Mouse (Mus musculus): ENCODE measurements at regions not wholly inside any gene's neighbourhood (a gene's known extent, or its start where the extent isn't known, plus 50 kb on each side); places are given as distances from the start of the nearest gene placed in this dataset.

- Histone ChIP-seq H3K4me3 (ENCODE audit: insufficient read depth, low read length) (no peak overlapping the region), H3K27ac (ENCODE audit: insufficient read depth, low read depth, low read length) (no peak overlapping the region), H3K4me1 (ENCODE audit: control insufficient read depth, insufficient read depth, low read length) (no peaks in the 10 kb centered on the region)
- TF ChIP-seq POLR2A (IDR thresholded peaks at IDR 0.05; ENCODE audit: borderline replicate concordance, low read depth, low read length) = no peak
- no peak for TF ChIP-seq CTCF (IDR thresholded peaks at IDR 0.05; ENCODE audit: low read depth, low read length)
Measured at GRCm38 (mm10) chr5:75248279-75248678, 96.2 kb downstream of the Pdgfra start.

- Histone ChIP-seq H3K4me3 (ENCODE audit: insufficient read depth, low read length) (no peak overlapping the region), H3K4me1 (ENCODE audit: control insufficient read depth, insufficient read depth, low read length) (no peaks in the 10 kb centered on the region), H3K27ac (ENCODE audit: insufficient read depth, low read depth, low read length) (no peak overlapping the region)
- TF ChIP-seq CTCF (IDR thresholded peaks at IDR 0.05; ENCODE audit: low read depth, low read length) = no peak
- TF ChIP-seq POLR2A (IDR thresholded peaks at IDR 0.05; ENCODE audit: borderline replicate concordance, low read depth, low read length) = no peak
Measured at GRCm38 (mm10) chr5:75249671-75250070, 97.6 kb downstream of the Pdgfra start.

- no peaks in the 10 kb centered on the region for H3K4me1 ChIP-seq (ENCODE audit: control insufficient read depth, insufficient read depth, low read length)
- TF ChIP-seq CTCF (IDR thresholded peaks at IDR 0.05; ENCODE audit: low read depth, low read length) = no peak
- no peak for TF ChIP-seq POLR2A (IDR thresholded peaks at IDR 0.05; ENCODE audit: borderline replicate concordance, low read depth, low read length)
- H3K27ac ChIP-seq (ENCODE audit: insufficient read depth, low read depth, low read length) = no peak overlapping the region
- H3K4me3 ChIP-seq (ENCODE audit: insufficient read depth, low read length) = no peak overlapping the region
Measured at GRCm38 (mm10) chr5:75253349-75253748, 101.3 kb downstream of the Pdgfra start.

- Histone ChIP-seq H3K4me1 (ENCODE audit: control insufficient read depth, insufficient read depth, low read length) (no peaks in the 10 kb centered on the region), H3K27ac (ENCODE audit: insufficient read depth, low read depth, low read length) (no peak overlapping the region)
- TF ChIP-seq POLR2A (IDR thresholded peaks at IDR 0.05; ENCODE audit: borderline replicate concordance, low read depth, low read length) (no peak), CTCF (IDR thresholded peaks at IDR 0.05; ENCODE audit: low read depth, low read length) (no peak)
Measured at GRCm38 (mm10) chr5:75253830-75254229, 101.7 kb downstream of the Pdgfra start.

GRCm38 (mm10) chr5:75256186-75256585, 104.1 kb downstream of the Pdgfra start:
- H3K4me1 ChIP-seq (ENCODE audit: control insufficient read depth, insufficient read depth, low read length) = no peaks in the 10 kb centered on the region
- no peak overlapping the region for H3K4me3 ChIP-seq (ENCODE audit: insufficient read depth, low read length)
- no peak overlapping the region for H3K27ac ChIP-seq (ENCODE audit: insufficient read depth, low read depth, low read length)
- no peak for TF ChIP-seq CTCF (IDR thresholded peaks at IDR 0.05; ENCODE audit: low read depth, low read length)
- no peak for TF ChIP-seq POLR2A (IDR thresholded peaks at IDR 0.05; ENCODE audit: borderline replicate concordance, low read depth, low read length)

More at GRCm38 (mm10) chr5:75253830-75254229, 101.7 kb downstream of the Pdgfra start:
- no peak overlapping the region for H3K4me3 ChIP-seq (ENCODE audit: insufficient read depth, low read length)

- TF ChIP-seq POLR2A (IDR thresholded peaks at IDR 0.05; ENCODE audit: borderline replicate concordance, low read depth, low read length) (no peak), CTCF (IDR thresholded peaks at IDR 0.05; ENCODE audit: low read depth, low read length) (no peak)
- no peaks in the 10 kb centered on the region for H3K4me1 ChIP-seq (ENCODE audit: control insufficient read depth, insufficient read depth, low read length)
- H3K4me3 ChIP-seq (ENCODE audit: insufficient read depth, low read length) = no peak overlapping the region
- H3K27ac ChIP-seq (ENCODE audit: insufficient read depth, low read depth, low read length) = no peak overlapping the region
Measured at GRCm38 (mm10) chr5:75257067-75257466, 105.0 kb downstream of the Pdgfra start.

- no peak overlapping the region for H3K4me3 ChIP-seq (ENCODE audit: insufficient read depth, low read length)
- no peak for TF ChIP-seq POLR2A (IDR thresholded peaks at IDR 0.05; ENCODE audit: borderline replicate concordance, low read depth, low read length)
- no peak for TF ChIP-seq CTCF (IDR thresholded peaks at IDR 0.05; ENCODE audit: low read depth, low read length)
- H3K4me1 ChIP-seq (ENCODE audit: control insufficient read depth, insufficient read depth, low read length) = no peaks in the 10 kb centered on the region
- no peak overlapping the region for H3K27ac ChIP-seq (ENCODE audit: insufficient read depth, low read depth, low read length)
Measured at GRCm38 (mm10) chr5:75260247-75260646, 108.2 kb downstream of the Pdgfra start.

GRCm38 (mm10) chr5:75266111-75266676, 114.1 kb downstream of the Pdgfra start:
- Histone ChIP-seq H3K4me3 (ENCODE audit: insufficient read depth, low read length) (no peak overlapping the region), H3K4me1 (ENCODE audit: control insufficient read depth, insufficient read depth, low read length) (no peaks in the 10 kb centered on the region), H3K27ac (ENCODE audit: insufficient read depth, low read depth, low read length) (no peak overlapping the region)
- TF ChIP-seq CTCF (IDR thresholded peaks at IDR 0.05; ENCODE audit: low read depth, low read length) = no peak
- no peak for TF ChIP-seq POLR2A (IDR thresholded peaks at IDR 0.05; ENCODE audit: borderline replicate concordance, low read depth, low read length)

- H3K4me1 ChIP-seq (ENCODE audit: control insufficient read depth, insufficient read depth, low read length) = no peaks in the 10 kb centered on the region
- no peak overlapping the region for H3K4me3 ChIP-seq (ENCODE audit: insufficient read depth, low read length)
- H3K27ac ChIP-seq (ENCODE audit: insufficient read depth, low read depth, low read length) = no peak overlapping the region
- no peak for TF ChIP-seq CTCF (IDR thresholded peaks at IDR 0.05; ENCODE audit: low read depth, low read length)
- no peak for TF ChIP-seq POLR2A (IDR thresholded peaks at IDR 0.05; ENCODE audit: borderline replicate concordance, low read depth, low read length)
Measured at GRCm38 (mm10) chr5:75266871-75267270, 114.8 kb downstream of the Pdgfra start.

- Histone ChIP-seq H3K4me3 (ENCODE audit: insufficient read depth, low read length) (no peak overlapping the region), H3K27ac (ENCODE audit: insufficient read depth, low read depth, low read length) (no peak overlapping the region), H3K4me1 (ENCODE audit: control insufficient read depth, insufficient read depth, low read length) (no peaks in the 10 kb centered on the region)
- TF ChIP-seq POLR2A (IDR thresholded peaks at IDR 0.05; ENCODE audit: borderline replicate concordance, low read depth, low read length) = no peak
- TF ChIP-seq CTCF (IDR thresholded peaks at IDR 0.05; ENCODE audit: low read depth, low read length) = no peak
Measured at GRCm38 (mm10) chr5:75267766-75268165, 115.7 kb downstream of the Pdgfra start.

GRCm38 (mm10) chr5:75278041-75278440, 125.9 kb downstream of the Pdgfra start:
- no peak for TF ChIP-seq CTCF (IDR thresholded peaks at IDR 0.05; ENCODE audit: low read depth, low read length)
- no peak for TF ChIP-seq POLR2A (IDR thresholded peaks at IDR 0.05; ENCODE audit: borderline replicate concordance, low read depth, low read length)
- no peaks in the 10 kb centered on the region for H3K4me1 ChIP-seq (ENCODE audit: control insufficient read depth, insufficient read depth, low read length)
- no peak overlapping the region for H3K4me3 ChIP-seq (ENCODE audit: insufficient read depth, low read length)
- no peak overlapping the region for H3K27ac ChIP-seq (ENCODE audit: insufficient read depth, low read depth, low read length)

All from bone marrow macrophage, adult 2 months (primary cell).